Mouse (Mus musculus) C2C12 (cell line): ENCODE results near the gene Olfr453.

Source experiments
- CEBPB ChIP-seq: IDR thresholded peaks from one replicate; pipeline ENCODE4 v1.6.1; 2011; ENCODE audit warnings: low read depth, mild to moderate bottlenecking, control low read depth, moderate library complexity
- CTCF ChIP-seq: IDR thresholded peaks from one replicate; pipeline ENCODE4 v1.5.1; 2011; ENCODE audit not compliant: control insufficient read depth, insufficient read depth, insufficient read length
- MAX ChIP-seq: IDR thresholded peaks from one replicate; pipeline ENCODE4 v1.6.1; 2011; ENCODE audit warnings: mild to moderate bottlenecking, control low read depth
- USF1 ChIP-seq: IDR thresholded peaks from one replicate; pipeline ENCODE4 v1.6.1; 2011; ENCODE audit warnings: low read depth, mild to moderate bottlenecking, control low read depth, moderate library complexity

DNA sequence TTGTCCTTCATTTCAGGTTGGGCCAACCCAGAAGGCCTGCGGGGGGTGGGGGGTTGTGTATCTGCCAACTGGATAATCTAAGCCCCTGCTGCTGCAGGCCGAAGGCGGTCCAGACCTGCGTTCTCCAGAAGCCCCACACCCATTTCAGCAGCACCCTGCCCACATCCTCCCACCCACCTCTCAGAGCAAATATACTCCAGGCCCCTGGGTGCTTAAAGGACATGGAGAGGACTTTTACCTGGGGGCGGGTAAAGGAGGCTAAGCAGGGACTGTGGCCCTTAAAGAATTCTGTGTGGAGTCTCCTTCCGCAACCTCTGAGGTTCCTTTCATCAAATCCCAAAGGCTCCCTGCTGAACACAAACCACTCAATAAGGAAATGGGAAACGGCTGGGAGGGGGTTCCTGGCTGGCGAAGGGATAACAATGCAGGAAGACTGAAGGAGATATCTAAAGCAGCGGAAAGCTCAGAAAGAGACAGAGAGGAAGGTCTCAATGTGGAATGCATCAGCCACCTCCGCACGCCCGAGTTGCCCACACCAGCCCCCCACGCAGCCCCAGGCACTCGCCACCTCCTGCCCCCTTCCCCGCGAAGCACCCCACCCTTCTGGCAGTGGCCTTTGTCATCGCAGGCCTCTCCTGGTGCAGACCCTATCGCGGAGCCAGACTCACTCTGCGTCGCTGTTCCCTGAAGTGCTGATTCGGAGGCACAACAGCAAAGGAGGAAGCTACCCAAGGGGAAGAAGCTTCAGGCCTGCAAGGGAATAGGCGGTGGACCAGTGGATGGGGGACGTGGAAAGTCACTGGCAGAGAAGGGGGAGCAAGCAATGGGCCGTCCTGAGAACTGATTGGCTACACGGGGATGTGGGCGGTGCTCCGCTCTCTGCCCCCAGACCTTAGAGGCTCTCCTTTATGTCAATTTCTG is 29.6 kb upstream of the Olfr453 start, which contains the start of gene Tcaf1:
- TF ChIP-seq USF1 (no peak), CTCF (no peak), MAX (no peak), CEBPB (no peak)
